Mouse (Mus musculus): Measurements from ENCODE around the gene Slc8a3. TPM values are rescaled to one million over a fixed set of nuclear protein-coding genes. Genes with fewer than 3 reads are reported as not detected.

Slc8a3 gene
- total RNA-seq, 4 experiments from 2014 or later: 1.1 to 2.2 (median 1.9) TPM

DNA sequence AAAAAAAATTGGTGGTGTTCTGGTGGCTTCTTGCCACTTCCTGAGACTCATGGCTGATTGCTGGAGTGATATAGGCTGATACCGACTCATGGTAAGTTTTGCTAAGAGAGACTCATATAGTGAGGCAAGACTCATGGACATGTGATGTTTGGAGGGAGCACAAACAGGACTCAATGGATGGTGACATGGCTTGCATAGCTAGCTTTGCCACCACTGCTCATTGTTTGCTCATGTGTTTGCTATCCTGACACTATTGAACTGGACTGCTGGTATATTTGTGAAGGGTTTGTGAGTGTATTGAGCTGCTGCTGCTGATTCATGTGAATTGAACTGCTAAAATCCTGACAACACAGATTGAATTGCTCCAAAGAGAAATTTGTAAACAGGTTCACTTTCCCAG, 95.8 kb downstream of the Slc8a3 start:
- no peak for DNase-seq

DNA sequence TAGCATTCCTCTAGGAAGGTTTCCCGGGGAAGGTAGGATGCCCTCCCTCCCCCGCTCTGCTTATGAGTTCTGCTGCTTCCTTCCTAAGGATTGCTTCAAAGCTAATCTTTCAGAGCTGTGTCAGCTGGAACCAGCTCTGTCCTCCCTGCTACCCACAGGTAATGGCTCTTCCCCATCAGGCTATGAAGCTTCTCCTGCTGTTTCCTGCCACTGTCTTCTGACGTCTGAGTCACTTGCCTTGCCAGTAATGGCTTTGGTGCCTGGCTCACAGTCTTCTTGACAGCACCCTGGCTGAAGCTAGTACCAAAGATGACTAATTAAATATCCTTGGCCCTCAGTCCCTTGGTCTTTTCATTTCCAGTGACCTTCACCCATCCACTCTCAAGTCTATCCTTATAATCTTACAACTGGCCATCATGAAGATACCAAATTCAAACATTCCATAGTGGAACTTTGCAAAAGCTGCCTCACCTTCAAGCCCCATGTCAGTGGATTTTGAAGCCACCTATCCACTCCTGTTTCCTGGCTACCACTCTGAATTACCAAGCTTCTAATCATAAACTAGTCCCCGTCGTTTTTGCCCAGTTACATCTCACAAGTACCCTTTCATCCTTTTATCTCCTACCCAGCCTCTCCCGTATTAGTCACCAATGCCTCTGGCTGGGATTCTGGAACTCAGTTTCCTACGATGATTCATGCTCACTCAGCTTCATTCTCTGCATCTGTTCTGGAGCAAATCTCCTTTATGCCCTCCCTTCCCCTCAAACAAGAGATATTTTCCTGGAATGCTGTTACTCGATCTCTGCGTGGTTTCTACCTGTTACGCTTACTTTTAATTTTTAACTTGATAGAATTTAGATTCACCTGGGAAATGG, 97.3 kb downstream of the Slc8a3 start:
- DNase-seq: peak; percentile 38

DNA sequence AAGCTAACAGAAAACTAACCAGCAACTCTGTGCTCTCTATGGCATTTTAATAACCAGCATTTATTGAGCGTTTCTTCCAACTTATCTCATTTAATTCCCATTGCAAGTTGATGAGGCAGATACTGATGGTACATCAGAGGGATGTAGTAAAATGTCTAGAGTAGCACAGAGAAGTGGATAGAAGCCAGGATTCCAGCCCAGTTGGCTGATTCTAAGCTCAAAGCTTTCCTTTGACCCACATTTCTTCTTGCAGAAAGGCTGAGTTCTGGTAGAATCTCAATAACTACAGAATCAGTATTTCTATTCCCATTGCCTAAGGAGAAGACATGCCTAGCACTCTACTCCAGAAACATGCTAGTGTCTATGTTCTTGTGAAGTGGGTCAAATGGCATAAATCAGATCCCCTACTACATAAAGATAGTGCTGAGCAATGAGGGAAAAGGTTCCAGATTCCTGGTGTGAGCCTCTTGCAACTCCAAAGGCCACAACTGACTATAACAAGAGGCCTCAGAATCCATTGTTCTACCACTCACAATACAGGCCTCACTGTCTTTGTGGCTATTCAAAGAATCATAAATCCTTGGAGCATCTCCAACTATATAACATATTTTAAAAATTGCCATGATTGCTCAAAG, 99.1 kb downstream of the Slc8a3 start:
- no peak for DNase-seq

DNA sequence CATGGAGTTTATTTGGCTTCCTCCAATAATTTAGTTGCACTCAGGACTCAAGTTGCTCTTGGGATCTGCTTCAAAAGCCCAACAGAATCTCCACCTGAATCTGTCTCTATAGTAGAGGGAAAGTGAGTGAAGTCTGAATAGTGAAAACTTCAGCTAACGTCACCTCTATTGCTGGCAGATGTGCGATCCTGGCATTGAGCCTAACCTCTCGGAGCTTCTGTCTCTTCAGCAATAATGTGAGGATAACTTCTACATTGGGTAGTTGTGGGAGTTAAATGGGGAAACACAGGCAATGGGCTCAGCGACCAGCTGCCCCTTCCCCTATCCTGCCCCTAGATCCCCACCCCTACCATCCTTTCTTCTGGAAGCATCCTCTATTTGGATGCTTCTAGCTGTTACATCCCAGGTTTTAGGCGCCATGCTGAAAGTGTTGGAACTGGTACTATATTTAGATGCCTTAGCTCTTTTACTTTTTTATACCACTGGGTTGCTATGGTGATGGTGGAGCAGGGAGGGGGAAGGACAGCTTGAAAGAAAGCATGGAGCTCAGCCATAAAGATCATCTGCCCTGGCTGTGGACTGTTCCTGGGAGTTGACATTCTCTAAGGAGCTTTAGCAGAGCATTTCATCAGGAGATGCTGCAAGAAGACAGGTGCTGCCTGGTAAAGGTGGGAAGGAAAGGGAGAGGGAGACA, 105.1 kb downstream of the Slc8a3 start:
- no peak for DNase-seq

DNA sequence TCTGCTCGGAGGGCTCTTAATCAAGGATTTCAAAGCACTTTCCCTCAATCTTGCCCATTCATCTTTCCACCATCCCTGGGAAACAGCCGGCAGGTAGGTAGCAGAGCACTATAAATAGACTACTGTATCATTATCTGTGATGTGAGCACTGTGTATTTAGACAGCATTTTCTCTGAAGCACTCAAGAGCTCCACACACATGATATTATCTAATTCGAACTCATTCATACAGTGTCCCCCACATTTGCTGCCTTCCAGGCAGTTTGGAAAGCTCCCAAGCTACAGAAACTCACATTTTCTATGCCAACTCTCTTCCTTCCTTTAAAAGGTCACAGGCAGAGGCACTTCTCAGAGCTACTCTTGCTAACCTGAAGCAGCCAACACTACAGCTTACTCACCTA, 106.4 kb downstream of the Slc8a3 start:
- DNase-seq: no peak

DNA sequence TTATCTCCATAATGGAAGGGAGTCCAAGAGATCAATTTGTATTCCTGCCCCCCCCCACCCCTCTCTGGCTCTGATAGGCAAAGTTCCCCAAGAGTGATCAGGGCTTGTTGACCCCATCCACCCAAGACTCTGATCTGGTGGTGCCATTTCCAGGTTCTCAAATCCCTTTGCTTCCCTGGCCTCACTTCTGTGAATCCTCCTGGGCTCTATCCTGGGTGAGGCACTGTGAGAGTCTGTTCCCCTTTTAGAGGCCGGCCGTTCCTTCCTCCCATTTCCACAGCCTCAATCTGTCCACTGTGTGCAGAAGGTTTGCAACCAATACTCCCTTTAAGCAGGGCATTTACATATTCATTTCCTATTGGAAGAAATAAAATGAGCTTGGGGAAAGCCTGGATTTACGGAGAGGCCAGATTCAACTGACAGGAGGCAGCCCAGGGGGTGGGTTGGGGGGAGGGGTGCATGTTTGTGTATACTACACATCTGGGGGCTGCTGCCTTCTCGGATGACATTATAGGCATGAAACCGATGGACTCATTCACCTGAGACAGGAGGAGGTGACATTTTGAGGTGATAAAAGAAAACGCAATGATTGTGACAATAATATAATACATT, 106.9 kb downstream of the Slc8a3 start:
- no peak for DNase-seq

DNA sequence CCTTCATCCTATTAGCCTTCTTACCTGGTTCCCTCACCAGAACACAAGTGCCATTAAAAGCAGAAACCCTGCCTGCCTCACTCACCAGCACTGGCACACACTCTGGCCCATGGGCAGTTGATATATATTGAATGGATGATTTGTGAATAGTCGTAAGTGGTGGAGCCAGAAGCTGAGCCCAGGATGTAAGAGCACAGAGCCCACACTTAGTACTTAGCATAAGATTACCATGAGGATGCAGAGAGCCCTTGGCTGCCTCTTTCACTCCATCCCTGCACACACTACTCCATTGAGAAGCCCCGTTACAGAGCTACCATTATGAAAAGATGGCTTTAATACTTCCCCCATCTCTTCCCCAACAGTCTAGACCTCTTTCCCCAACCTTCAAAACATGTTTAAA, 108.1 kb downstream of the Slc8a3 start:
- DNase-seq: no peak

DNA sequence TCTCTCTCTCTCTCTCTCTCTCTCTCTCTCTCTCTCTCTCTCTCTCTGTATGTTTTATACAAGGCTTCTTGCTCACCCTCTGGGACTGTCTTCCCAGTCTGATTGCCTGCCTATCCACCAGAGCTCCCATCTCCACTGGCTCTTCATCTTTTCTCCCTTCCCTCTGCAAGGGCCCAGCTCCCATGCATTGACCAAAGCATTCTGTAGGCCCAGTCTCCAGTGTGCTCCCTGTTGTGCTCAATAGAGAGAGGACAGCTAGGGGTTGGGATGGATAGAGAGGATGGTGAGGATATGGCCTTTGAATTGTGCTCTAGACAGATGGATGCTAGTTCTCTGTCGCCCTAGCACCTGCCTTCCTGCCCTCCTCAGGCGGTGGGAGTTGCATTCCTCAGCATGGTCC, 109.7 kb downstream of the Slc8a3 start:
- no peak for DNase-seq

DNA sequence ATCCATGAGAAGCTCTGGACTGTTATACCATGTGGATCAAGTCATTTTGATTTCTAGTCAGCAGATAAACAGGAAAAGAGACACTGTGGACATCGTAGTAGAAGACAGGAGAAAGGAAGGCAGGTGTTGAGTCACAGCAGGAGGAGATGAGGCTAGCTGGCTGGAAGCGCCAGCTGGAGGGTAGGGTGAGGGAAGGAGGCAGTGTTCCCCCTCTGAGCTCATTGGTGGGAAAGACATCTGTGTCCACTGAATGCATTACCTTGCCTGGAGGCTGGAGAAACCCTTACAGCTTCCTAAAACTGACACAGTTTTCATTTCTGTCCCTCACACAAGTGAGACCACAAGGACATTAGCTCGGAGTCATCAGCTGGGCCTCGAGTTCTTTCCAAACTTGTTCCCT, 113.6 kb downstream of the Slc8a3 start:
- DNase-seq: no peak

DNA sequence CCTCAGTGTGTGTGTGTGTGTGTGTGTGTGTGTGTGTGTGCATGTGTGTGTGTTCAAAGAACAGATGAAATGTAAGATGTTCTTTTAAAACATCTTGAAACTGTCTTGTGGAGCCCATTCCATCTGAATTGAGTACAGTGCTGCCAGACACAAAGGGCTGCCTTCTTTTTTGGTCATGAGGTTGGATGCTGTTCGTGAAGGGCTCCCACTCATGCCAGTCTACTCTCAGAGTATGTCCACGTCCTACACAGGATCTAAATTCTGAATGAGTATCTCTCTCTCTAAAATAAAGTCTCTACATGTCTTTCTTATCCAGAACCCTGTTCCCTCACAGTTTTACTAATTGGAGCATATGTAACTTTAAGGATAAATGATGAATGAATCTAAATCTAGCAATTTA, 124.4 kb downstream of the Slc8a3 start:
- DNase-seq: no peak

DNA sequence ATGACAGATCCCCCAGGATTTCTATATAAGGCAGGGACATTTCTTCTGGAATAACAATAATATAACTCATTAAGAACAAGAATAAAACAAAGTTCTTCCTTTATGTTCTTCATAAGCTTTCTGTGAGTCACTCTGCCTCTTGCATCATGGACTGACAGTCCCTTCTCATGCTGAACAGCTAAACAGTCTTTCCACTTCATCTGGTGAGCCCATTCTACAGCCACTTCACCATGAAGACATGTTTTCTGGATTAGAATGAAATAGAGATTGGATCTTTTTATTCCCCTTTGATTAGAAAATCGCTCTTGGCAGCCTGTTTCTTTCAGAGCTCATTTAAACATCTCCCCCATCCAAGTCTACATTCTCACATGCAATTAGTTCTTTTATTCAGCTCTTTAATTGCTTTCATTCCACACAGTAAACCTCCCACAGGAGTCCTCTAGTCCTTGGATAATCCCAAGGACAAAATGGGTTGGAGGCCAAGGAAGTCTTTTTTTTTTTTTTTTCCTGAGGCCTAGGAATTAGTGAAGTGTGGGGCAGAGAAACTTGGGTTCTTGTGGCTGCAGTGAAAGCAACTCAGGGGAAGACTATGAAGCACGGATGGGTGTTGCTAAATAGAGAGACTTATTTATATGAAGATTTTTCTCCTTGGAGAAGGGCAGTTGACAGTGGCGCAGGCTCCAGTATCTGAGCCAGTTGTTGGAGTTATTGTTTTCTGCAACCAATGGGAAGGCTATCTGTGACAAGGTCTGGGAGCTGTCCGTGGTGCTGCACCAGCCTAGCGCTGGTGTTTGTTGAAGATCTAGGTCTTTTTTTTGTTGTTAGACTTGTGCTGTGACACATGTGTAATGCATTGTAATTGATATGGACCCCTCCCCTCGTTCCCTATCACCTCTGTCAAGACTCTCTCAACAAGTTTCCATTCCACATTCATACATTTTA, 127.1 kb downstream of the Slc8a3 start:
- DNase-seq: no peak

DNA sequence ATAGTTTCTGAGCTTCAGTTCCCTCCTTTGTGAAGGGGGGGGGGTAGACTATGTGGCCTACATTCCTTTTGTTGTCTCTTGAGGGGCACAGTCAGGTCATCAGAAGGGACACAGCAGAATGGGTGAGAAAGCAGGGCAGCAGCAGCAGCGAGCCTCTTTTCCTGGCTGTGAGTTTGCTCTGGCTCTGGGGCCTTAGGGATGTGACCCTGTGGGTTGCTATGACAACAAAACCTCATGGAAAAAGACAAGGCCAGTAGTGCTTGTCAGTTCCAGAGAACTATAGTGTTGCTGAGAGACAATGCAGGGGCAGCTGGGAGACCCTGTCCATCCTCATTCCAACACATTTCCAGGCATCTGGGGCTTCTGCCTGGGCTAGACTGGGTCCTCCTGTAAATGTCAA, 129.8 kb downstream of the Slc8a3 start:
- DNase-seq: no peak

DNA sequence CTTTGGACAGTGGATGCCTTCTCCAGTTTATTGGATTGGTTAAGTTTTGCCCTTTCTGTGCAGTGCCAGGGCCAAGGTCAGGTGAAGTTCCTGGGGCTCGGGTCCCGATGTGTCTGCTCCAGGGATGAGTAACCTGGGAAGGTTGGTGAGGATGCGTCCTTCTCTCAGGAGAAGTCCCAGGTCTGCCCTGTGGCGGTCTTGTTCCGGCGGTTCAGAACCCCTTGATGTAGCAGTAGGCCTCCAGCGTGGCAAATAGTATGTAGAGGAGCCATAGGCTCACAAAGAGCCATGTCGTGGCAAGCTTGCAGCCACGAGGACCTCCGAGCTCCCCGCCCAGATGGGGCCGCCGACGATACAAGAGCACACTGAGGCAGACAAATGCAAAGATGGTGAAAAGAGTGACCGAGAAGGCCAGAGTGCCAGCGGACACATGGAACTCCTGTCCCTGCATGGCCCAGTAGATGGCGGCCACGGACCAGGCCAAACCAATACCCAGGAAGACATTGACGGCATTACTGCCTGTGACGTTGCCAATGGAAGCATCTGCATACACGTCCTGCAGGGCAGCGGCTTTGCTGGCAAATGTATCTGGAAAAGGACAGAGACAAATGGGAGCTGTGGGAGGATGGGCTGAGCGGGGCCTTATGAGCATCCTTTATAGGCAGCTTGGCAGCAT, 133.6 kb downstream of the Slc8a3 start:
- DNase-seq: peak; percentile 76

DNA sequence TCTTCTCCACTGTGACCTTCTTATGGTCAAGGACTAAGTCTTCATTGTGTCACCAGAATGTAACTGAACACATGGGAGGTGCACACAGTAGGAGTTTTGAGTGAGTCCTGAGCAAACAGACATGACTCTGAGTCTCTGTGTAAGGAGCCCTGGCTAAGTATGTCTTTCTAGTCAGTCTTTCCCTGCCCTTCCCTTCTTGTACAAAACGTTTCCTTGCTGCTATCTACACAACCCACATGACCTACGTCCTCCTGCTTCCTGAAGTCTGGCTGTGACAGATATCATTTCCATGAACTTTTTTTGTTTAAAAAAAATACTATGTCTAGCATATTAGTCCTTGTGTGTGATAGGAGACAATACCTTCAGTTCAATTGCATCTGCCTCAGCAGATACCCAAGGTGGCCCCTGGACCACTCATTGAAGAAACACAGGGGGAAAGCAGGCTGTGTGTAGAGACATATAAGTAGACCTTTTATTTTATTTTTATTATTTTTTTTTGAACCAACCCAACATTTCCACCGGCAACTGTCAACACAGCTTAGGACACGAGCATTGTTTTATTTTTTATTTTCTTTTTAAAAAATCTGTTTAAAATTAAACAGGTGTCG, 135.4 kb downstream of the Slc8a3 start:
- DNase-seq: no peak

DNA sequence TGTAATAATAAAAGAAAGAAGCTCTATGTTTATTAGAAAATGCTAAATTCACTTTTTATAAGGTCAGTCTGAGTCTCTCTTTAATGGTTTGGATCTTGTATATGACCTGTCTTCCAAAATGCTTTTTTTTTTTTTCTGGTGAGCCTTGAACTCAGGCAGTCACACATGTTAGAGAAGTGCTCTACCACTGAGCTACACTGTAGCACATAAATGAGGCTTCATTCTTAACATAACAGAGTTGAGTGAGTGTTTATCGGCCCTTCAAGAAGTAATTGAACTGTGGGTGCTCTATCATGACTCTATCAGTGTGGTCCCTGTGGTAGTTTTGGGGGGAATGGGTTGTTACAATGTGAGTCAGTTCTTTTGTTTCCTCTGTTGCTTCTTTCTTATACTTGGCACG, 139.0 kb downstream of the Slc8a3 start:
- DNase-seq: no peak

DNA sequence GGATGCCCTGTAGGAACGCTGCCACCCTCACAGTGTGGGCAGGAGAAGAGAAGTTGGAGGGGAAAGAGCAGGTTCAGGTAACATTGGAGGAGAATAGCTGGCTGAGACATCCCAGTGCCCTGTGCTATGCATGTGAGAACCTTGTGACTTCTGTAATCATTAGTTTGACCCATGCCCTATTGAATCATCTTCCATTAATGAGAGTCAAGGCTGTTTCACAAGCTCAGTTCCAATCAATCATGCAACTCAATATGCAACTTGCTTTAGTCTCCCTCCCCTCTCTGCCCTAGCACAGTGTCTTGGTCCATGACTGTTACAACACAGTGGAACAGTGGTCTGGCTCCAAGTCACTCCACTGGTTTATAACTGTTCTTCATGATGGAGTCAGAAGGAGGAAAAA, 143.3 kb downstream of the Slc8a3 start:
- DNase-seq: no peak

DNA sequence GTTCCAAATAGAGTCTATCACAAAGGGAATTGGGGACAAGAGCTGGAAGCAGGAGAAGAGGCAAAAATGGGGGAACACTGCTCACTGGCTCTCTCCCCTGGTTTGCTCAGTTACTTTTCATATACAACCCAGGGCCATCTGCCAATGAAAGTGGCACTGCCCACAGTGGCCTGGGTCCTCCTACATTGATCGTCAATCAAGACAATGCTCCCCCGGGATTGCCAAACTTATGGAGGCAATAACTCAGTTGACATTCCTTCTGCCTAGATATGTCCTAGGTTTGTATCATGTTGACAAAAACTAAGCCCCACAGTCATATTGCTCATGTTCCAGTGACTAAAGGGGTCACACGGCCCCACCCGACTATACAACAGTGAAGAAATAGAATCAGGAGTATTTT, 144.0 kb downstream of the Slc8a3 start:
- no peak for DNase-seq

DNA sequence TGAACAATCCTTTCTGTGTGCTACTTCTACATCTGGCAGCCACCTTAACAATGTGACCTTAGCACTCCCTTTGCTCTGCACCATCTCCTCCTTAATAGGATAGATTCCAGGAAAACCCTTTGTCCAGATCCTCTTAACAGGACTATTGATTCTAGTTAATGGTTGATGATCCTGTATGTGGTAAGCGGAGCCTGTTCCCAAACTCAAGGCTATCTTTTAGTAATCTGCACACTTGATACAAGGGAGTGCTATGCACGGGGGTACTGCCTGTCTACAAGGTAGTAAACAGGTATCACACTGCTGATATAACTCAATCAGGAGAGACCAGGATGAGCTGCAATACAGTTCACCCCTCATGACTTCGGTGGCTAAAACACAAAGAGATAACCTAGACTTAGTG, 144.6 kb downstream of the Slc8a3 start:
- no peak for DNase-seq

DNA sequence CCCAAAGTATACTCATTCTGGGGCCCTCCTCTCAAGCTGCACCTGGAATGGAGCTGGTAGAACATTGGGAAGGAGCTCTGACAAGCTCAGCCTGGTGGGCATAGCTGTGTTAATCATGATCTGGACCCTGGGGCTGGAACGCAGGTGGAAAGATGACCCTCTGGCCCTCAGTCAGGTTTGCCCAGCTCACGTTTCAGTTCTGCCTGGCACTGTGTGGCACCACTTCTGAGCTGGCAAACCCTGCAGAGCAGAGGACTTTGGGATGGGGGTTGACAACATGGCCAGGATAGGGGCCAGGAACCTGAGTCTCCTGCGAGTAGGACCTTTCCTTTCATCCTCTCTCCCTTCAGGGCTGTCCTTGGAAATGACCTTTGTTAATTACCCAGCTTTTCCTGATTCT, 146.3 kb downstream of the Slc8a3 start:
- DNase-seq: no peak

DNA sequence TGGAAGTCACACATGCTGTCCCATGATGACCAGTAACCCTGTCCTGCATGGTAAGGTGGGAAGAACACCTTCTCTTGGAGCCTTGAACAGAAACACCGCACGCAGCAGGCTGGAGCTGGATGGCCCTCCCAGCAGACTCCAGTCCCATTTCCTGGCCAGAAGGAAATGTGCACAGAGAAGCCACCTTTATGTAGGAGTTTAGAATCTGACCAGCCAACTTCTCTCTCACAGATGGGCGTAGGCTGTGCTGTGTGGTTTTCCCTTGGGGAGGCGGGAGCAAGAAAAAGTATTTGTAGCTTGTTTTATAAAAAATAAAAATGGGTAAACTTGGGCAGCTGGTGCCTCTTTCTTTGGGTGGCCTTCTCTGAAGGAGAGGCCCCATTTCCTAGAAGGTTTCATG, 146.9 kb downstream of the Slc8a3 start:
- no peak for DNase-seq

DNA sequence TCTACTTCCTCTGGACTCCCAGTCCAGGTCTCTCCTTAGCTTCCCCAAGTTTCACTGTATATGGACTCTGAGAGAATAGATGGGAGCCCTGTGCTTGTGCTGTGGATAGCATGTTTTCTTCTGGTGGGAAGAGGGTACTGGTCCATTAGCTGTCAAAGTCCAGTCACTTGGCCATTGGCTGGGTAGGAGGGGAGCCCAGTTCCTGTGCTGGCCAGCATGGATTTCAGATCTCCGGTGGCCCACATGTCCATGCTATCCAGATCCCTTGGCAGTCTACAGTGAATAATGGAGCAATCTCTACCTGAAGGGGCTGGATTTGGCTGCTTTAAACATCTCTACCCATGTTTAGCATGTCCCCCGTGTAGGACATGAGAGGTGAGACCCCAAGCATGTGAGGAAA, 148.0 kb downstream of the Slc8a3 start:
- DNase-seq: no peak

Measured in adrenal gland, adult 8-10 months (tissue).